Mouse (Mus musculus) lung, adult 2 months (tissue): ENCODE data around the gene Wdfy1.

Source experiments
- CTCF ChIP-seq: fragments of 200-500 bp; IDR thresholded peaks from 2 replicates; pipeline ENCODE4 v1.5.1; 2011; ENCODE audit warnings: mild to moderate bottlenecking, low read length, control low read depth; ENCODE audit not compliant: insufficient read depth
- POLR2A ChIP-seq: fragments of 200-500 bp; IDR thresholded peaks from 2 replicates; pipeline ENCODE4 v1.6.1; 2011; ENCODE audit warnings: low read depth, mild to moderate bottlenecking, control low read depth, low read length, borderline replicate concordance; ENCODE audit errors: extremely low read depth

- TF ChIP-seq POLR2A (no peak), CTCF (no peak)
These were observed 62.9 kb downstream of the Wdfy1 start for GRCm38 (mm10) chr1:79713081-79713480.
